In genomic region chr8:8193036-8193435, GRCm38 (mm10) we compare ENCODE assay signal across 14 mouse cellular contexts.
"Had no signal": no experiment of that assay in that cellular context is flagged by ENCODE, and none has a peak within 500 bp of the region (broad histone marks: within the 10 kb centered on the region; RNA-seq: fewer than 3 reads in every experiment).

No protein-coding gene starts in this region.

- H3K9ac ChIP-seq: lung, embryonic 14.5 days; midbrain, embryonic 12.5 days; neural tube, embryonic 12.5 days; stomach, embryonic 15.5 days had no signal

- H3K9me3 ChIP-seq: megakaryocyte, embryonic 14.5 days; midbrain, embryonic 12.5 days; neural tube, embryonic 12.5 days; stomach, embryonic 15.5 days had no signal

- H3K36me3 ChIP-seq: midbrain, embryonic 12.5 days; neural tube, embryonic 12.5 days; stomach, embryonic 15.5 days had no signal

- H3K4me2 ChIP-seq: lung, embryonic 14.5 days; midbrain, embryonic 12.5 days; neural tube, embryonic 12.5 days; stomach, embryonic 15.5 days had no signal

- H3K27ac ChIP-seq: macrophage; midbrain, embryonic 12.5 days; neural tube, embryonic 12.5 days; stomach, embryonic 15.5 days; stomach, postnatal 0 days had no signal

- H3K4me1 ChIP-seq: megakaryocyte, embryonic 14.5 days; midbrain, embryonic 12.5 days; neural tube, embryonic 12.5 days; stomach, embryonic 15.5 days had no signal

- H3K27me3 ChIP-seq: megakaryocyte, embryonic 14.5 days; midbrain, embryonic 12.5 days; neural tube, embryonic 12.5 days; stomach, embryonic 15.5 days had no signal

- H3K4me3 ChIP-seq: megakaryocyte, embryonic 14.5 days; midbrain, embryonic 12.5 days; neural tube, embryonic 12.5 days; stomach, embryonic 15.5 days had no signal

- DNase-seq: lung, adult 18-20 months; lung, embryonic 14.5 days; lung, postnatal 10 days; midbrain, embryonic 14.5 days; right cerebral cortex, postnatal 14 days; thymus, adult 2 months; thymus, postnatal 25 days; thymus, postnatal 4 days had no signal
